Mouse (Mus musculus) stomach, postnatal 0 days (tissue): ENCODE measurements around the gene Cd63.

Source experiments
- CTCF ChIP-seq: IDR thresholded peaks from 2 replicates; pipeline ENCODE4 v1.5.1; 2016; ENCODE audit warnings: antibody characterized with exemption, low read depth, mild to moderate bottlenecking, moderate library complexity
- EP300 ChIP-seq: optimal IDR thresholded peaks from 2 replicates; pipeline ENCODE3; 2016; ENCODE audit warnings: antibody characterized with exemption

GRCm38 (mm10) chr10:128934997-128935787 is 34.4 kb downstream of the Cd63 start:
- peak; percentile 23; the same call in 1 of the 2 replicates for TF ChIP-seq CTCF
- TF ChIP-seq EP300: no peak
